Mouse (Mus musculus) CH12.LX (cell line): ENCODE data around the gene Btbd7. TPM values are rescaled to one million over a fixed set of nuclear protein-coding genes. Genes with fewer than 3 reads are reported as not detected.

Experiments used
- DNase-seq: peaks from one replicate; pipeline ENCODE4 v3.0.0-alpha.2; 2013; ENCODE audit errors: extremely low read depth
- H3K27ac ChIP-seq: 2 replicates; pipeline ENCODE4 v1.5.1; 2012; ENCODE audit warnings: low read depth, mild to moderate bottlenecking, control low read depth, moderate library complexity; ENCODE audit not compliant: insufficient read depth
- H3K27me3 ChIP-seq: replicated peaks from 2 replicates; pipeline ENCODE3; 2012; ENCODE audit warnings: inconsistent platforms
- H3K36me3 ChIP-seq, 2 experiments: replicated peaks in 1 of 2; 2 replicates each; pipeline versions ENCODE3 to v1.6.1; 2012; ENCODE audit warnings: inconsistent platforms in 1 of 2, low read length in 1 of 2, mild to moderate bottlenecking in 1 of 2, mixed read lengths in 1 of 2, moderate library complexity in 1 of 2; ENCODE audit not compliant: control insufficient read depth in 1 of 2, insufficient read depth in 1 of 2
- H3K4me1 ChIP-seq, 2 experiments: 2 replicates each; pipeline ENCODE4 v1.6.1; 2012; ENCODE audit warnings: inconsistent platforms in 1 of 2, moderate library complexity in 1 of 2; ENCODE audit not compliant: insufficient read depth in 2 of 2, control insufficient read depth in 1 of 2
- H3K4me2 ChIP-seq: 2 replicates; pipeline ENCODE4 v1.6.1; 2012; ENCODE audit warnings: low read depth, mild to moderate bottlenecking, control low read depth; ENCODE audit not compliant: poor library complexity, insufficient read depth, severe bottlenecking
- H3K4me3 ChIP-seq, 3 experiments: fragments of 150-350 bp in 1 of 3; sonication (generic) in 1 of 3; replicated peaks in 1 of 3; 2 replicates each; pipeline versions ENCODE3 to v1.5.1; 2011 to 2012; ENCODE audit warnings: low read depth in 2 of 3, low read length in 2 of 3, mild to moderate bottlenecking in 2 of 3, moderate library complexity in 2 of 3, control low read depth in 1 of 3, improper control_type of control experiment in 1 of 3, inconsistent platforms in 1 of 3, mixed read lengths in 1 of 3; ENCODE audit not compliant: poor library complexity in 1 of 3
- H3K79me2 ChIP-seq: replicated peaks from 2 replicates; pipeline ENCODE4 v1.6.1; 2012; ENCODE audit warnings: mild to moderate bottlenecking, moderate library complexity; ENCODE audit not compliant: control insufficient read depth, poor library complexity, insufficient read depth, severe bottlenecking; ENCODE audit errors: extremely low read depth
- H3K9ac ChIP-seq: 2 replicates; pipeline ENCODE4 v1.6.1; 2012; ENCODE audit warnings: low read depth, mild to moderate bottlenecking, control low read depth, moderate library complexity; ENCODE audit not compliant: insufficient read depth
- H3K9me3 ChIP-seq: replicated peaks from 2 replicates; pipeline ENCODE3; 2012; ENCODE audit warnings: low read length, inconsistent platforms, mixed read lengths
- BHLHE40 ChIP-seq: IDR thresholded peaks from 2 replicates; pipeline ENCODE4 v1.6.1; 2011; ENCODE audit warnings: mild to moderate bottlenecking, low read depth, low read length, improper control_type of control experiment
- CHD1 ChIP-seq: IDR thresholded peaks from 2 replicates; pipeline ENCODE4 v1.6.1; 2012; ENCODE audit warnings: low read depth, low read length, improper control_type of control experiment, inconsistent platforms
- CTCF ChIP-seq, 2 experiments: IDR thresholded peaks in 1 of 2; conservative IDR thresholded peaks in 1 of 2; 2 replicates each; pipeline ENCODE4 v1.5.1; 2011 to 2012; ENCODE audit warnings: low read depth in 2 of 2, low read length in 2 of 2, improper control_type of control experiment in 1 of 2, inconsistent platforms in 1 of 2, mild to moderate bottlenecking in 1 of 2, moderate library complexity in 1 of 2
- E2F4 ChIP-seq: IDR thresholded peaks from 2 replicates; pipeline ENCODE4 v1.6.1; 2011; ENCODE audit warnings: low read depth, low read length, improper control_type of control experiment; ENCODE audit not compliant: insufficient replicate concordance
- EP300 ChIP-seq: IDR thresholded peaks from 2 replicates; pipeline ENCODE4 v1.6.1; 2011; ENCODE audit warnings: low read length, improper control_type of control experiment
- ETS1 ChIP-seq: conservative IDR thresholded peaks from 2 replicates; pipeline ENCODE4 v1.6.1; 2012; ENCODE audit warnings: low read depth, mild to moderate bottlenecking, inconsistent platforms, low read length, improper control_type of control experiment, moderate library complexity
- GABPA ChIP-seq: IDR thresholded peaks from 2 replicates; pipeline ENCODE4 v1.6.1; 2012; ENCODE audit warnings: low read depth, low read length, improper control_type of control experiment, inconsistent platforms; ENCODE audit not compliant: insufficient replicate concordance
- HCFC1 ChIP-seq: IDR thresholded peaks from 2 replicates; pipeline ENCODE4 v1.6.1; 2012; ENCODE audit warnings: low read depth, mild to moderate bottlenecking, inconsistent platforms, low read length, improper control_type of control experiment
- IRF4 ChIP-seq: IDR thresholded peaks from 2 replicates; pipeline ENCODE4 v1.6.1; 2014; ENCODE audit warnings: low read depth, mild to moderate bottlenecking, inconsistent platforms, low read length, improper control_type of control experiment
- JUN ChIP-seq: IDR thresholded peaks from 2 replicates; pipeline ENCODE4 v1.6.1; 2011; ENCODE audit warnings: low read depth, mild to moderate bottlenecking, low read length, improper control_type of control experiment, moderate library complexity; ENCODE audit not compliant: insufficient read depth
- JUND ChIP-seq: conservative IDR thresholded peaks from 2 replicates; pipeline ENCODE4 v1.6.1; 2011; ENCODE audit warnings: low read depth, low read length, improper control_type of control experiment
- MAX ChIP-seq: IDR thresholded peaks from 2 replicates; pipeline ENCODE4 v1.6.1; 2011; ENCODE audit warnings: low read length, improper control_type of control experiment
- MAZ ChIP-seq: IDR thresholded peaks from 2 replicates; pipeline ENCODE4 v1.6.1; 2012; ENCODE audit warnings: low read depth, mild to moderate bottlenecking, inconsistent platforms, low read length, improper control_type of control experiment, moderate library complexity
- MEF2A ChIP-seq: IDR thresholded peaks from 2 replicates; pipeline ENCODE4 v1.6.1; 2014; ENCODE audit warnings: low read depth, mild to moderate bottlenecking, inconsistent platforms, low read length, improper control_type of control experiment, borderline replicate concordance
- MXI1 ChIP-seq: IDR thresholded peaks from 2 replicates; pipeline ENCODE4 v1.6.1; 2011; ENCODE audit warnings: mild to moderate bottlenecking, low read depth, low read length, improper control_type of control experiment
- PAX5 ChIP-seq: IDR thresholded peaks from 2 replicates; pipeline ENCODE4 v1.6.1; 2012; ENCODE audit warnings: low read length, inconsistent platforms, mixed read lengths
- POLR2AphosphoS2 ChIP-seq: IDR thresholded peaks from 2 replicates; pipeline ENCODE4 v1.6.1; 2011; ENCODE audit warnings: low read depth, low read length, improper control_type of control experiment
- RCOR1 ChIP-seq: conservative IDR thresholded peaks from 2 replicates; pipeline ENCODE4 v1.6.1; 2012; ENCODE audit warnings: low read depth, mild to moderate bottlenecking, inconsistent platforms, low read length, improper control_type of control experiment
- SIN3A ChIP-seq: IDR thresholded peaks from 2 replicates; pipeline ENCODE4 v1.6.1; 2012; ENCODE audit warnings: low read length, improper control_type of control experiment, inconsistent platforms
- SMC3 ChIP-seq: IDR thresholded peaks from 2 replicates; pipeline ENCODE4 v1.6.1; 2011; ENCODE audit warnings: low read depth, low read length, improper control_type of control experiment
- TBP ChIP-seq: conservative IDR thresholded peaks from 2 replicates; pipeline ENCODE4 v1.6.1; 2011; ENCODE audit warnings: low read depth, low read length, improper control_type of control experiment
- UBTF ChIP-seq: IDR thresholded peaks from 2 replicates; pipeline ENCODE4 v1.6.1; 2012; ENCODE audit warnings: low read depth, mild to moderate bottlenecking, inconsistent platforms, low read length, improper control_type of control experiment, moderate library complexity
- USF2 ChIP-seq: conservative IDR thresholded peaks from 2 replicates; pipeline ENCODE4 v1.6.1; 2011; ENCODE audit warnings: low read depth, low read length, improper control_type of control experiment
- ZMIZ1 ChIP-seq: IDR thresholded peaks from 2 replicates; pipeline ENCODE4 v1.6.1; 2012; ENCODE audit warnings: low read depth, mild to moderate bottlenecking, inconsistent platforms, low read length, improper control_type of control experiment
- ZNF384 ChIP-seq: IDR thresholded peaks from 2 replicates; pipeline ENCODE4 v1.6.1; 2012; ENCODE audit warnings: low read depth, low read length, improper control_type of control experiment, inconsistent platforms
- dilution Hi-C: fragments of 300-500 bp; cut with MboI; formaldehyde crosslinking; loops from 2 replicates; pipeline ENCODE4 v1.14.3; 2020; ENCODE audit warnings: low sequenced_read_pairs; ENCODE audit not compliant: extremely low pct_unique_long_range_greater_than_20kb, extremely low pct_ligation_motif_present
- in situ Hi-C: fragments of 300-500 bp; cut with MboI; formaldehyde crosslinking; loops from 3 replicates; pipeline ENCODE4 v1.14.3; 2019; ENCODE audit warnings: low sequenced_read_pairs, low pct_ligation_motif_present, low pct_unique_long_range_greater_than_20kb, mixed read lengths
- polyA plus RNA-seq: library from polyadenylated mRNA; unstranded; fragments of >175 nt; gene quantifications from 2 replicates; pipeline ENCODE4 v1.2.1, GENCODE M21; 2012; ENCODE audit warnings: low read depth; ENCODE audit not compliant: insufficient read length
- total RNA-seq, 2 experiments: library from RNA; depleted of rRNA; stranded (reverse); fragments of 300-350 nt in 1 of 2; fragments of >200 nt in 1 of 2; gene quantifications; 2 replicates each; pipeline ENCODE4 v1.2.3; 2012 to 2014

Btbd7 gene
- total and polyA plus RNA-seq, 3 experiments: 3.6 to 7.2 (median 5.1) TPM

- in situ Hi-C loops: no loop called here
- peaks cover 4 to 51% of the 10 kb centered on the region in 2 experiments; a peak in 3 of 4 replicates for H3K4me1 ChIP-seq
- peak overlapping the region; percentile 95 for H3K4me2 ChIP-seq
- no peaks in the 10 kb centered on the region for H3K9me3 ChIP-seq
- H3K27ac ChIP-seq: no peak overlapping the region
- H3K79me2 ChIP-seq: peaks cover 68% of the 10 kb centered on the region
- H3K4me3 ChIP-seq: peak overlapping the region; percentile 84 to 97 (median 92)
- TF ChIP-seq HCFC1: no peak
- TF ChIP-seq TBP: no peak
- no peak for TF ChIP-seq CHD1
- no peak for TF ChIP-seq MXI1
- no peak for TF ChIP-seq MAZ
- TF ChIP-seq MAX: no peak
- TF ChIP-seq RCOR1: no peak
- no peak for TF ChIP-seq ETS1
- TF ChIP-seq POLR2AphosphoS2: no peak
- no peak for TF ChIP-seq CTCF (conservative IDR thresholded peaks at IDR 0.05 in 1 of 2, IDR thresholded peaks at IDR 0.05 in 1 of 2; ENCODE audit: low read depth in 2 of 2, low read length in 2 of 2)
- no peak for TF ChIP-seq USF2
- TF ChIP-seq UBTF: no peak
- TF ChIP-seq E2F4: no peak
- no peak for TF ChIP-seq ZMIZ1
- TF ChIP-seq IRF4: no peak
- no peak for TF ChIP-seq ZNF384
- TF ChIP-seq GABPA: no peak
- TF ChIP-seq JUND: no peak
- no peak for TF ChIP-seq SMC3
- no peak for TF ChIP-seq BHLHE40
- TF ChIP-seq, all 38 proteins: peak for 0
- H3K36me3 ChIP-seq: peaks cover 6 to 38% of the 10 kb centered on the region in 2 experiments
- dilution Hi-C loops: no loop called here
- peak overlapping the region; percentile 89 for H3K9ac ChIP-seq
- DNase-seq: no peak
- no peaks in the 10 kb centered on the region for H3K27me3 ChIP-seq
Observed at GRCm38 (mm10) chr12:102758936-102759335, 119.3 kb downstream of the Btbd7 start.

- TF ChIP-seq SIN3A (peak; percentile 18; the same call in 1 of the 2 replicates), ZNF384 (no peak), PAX5 (no peak), GABPA (no peak), MAX (no peak), HCFC1 (no peak; the same call in 1 of the 2 replicates), UBTF (no peak), EP300 (no peak), MXI1 (peak; percentile 25; the same call in 1 of the 2 replicates), MEF2A (no peak), JUN (no peak)
- no peaks in the 10 kb centered on the region for H3K9me3 ChIP-seq
- H3K27me3 ChIP-seq: no peaks in the 10 kb centered on the region
- peak; percentile 36 for DNase-seq
- dilution Hi-C loops: no loop called here
- H3K4me3 ChIP-seq: peak within 1 kb of the TSS; percentile 84 to 97 (median 92)
- peaks cover 9 to 37% of the 10 kb centered on the region in 2 experiments for H3K36me3 ChIP-seq
- peak within 1 kb of the TSS; percentile 89 for H3K9ac ChIP-seq
- H3K27ac ChIP-seq: peak within 1 kb of the TSS; percentile 48
- in situ Hi-C loops: no loop called here
- peaks cover 4 to 51% of the 10 kb centered on the region in 2 experiments; a peak in 3 of 4 replicates for H3K4me1 ChIP-seq
- peak within 1 kb of the TSS; percentile 95 for H3K4me2 ChIP-seq
- peaks cover 71% of the 10 kb centered on the region for H3K79me2 ChIP-seq
Observed at GRCm38 (mm10) chr12:102758403-102758756, 119.9 kb downstream of the Btbd7 start, which contains the start of gene Gm20604. TSS of gene Gm20604 (minus strand) at chr12:102758672.
